Mouse (Mus musculus) intestine, embryonic 16.5 days (tissue): ENCODE results near the gene Umad1. TPM values are rescaled to one million over a fixed set of nuclear protein-coding genes. Genes with fewer than 3 reads are reported as not detected.

Source experiments
- ATAC-seq: fragments of 200-750 bp; cut with Nextera tagmentation; 2 replicates; pipeline ENCODE4 v1.8.0; 2017; ENCODE audit warnings: moderate TSS enrichment, moderate library complexity
- H3K27ac ChIP-seq: fragments of 300-500 bp; sonication (generic); 2 replicates; pipeline ENCODE4 v1.5.1; 2014; ENCODE audit warnings: mild to moderate bottlenecking, low read length
- H3K27me3 ChIP-seq: fragments of 300-500 bp; sonication (generic); replicated peaks from 2 replicates; pipeline ENCODE4 v1.6.1; 2014; ENCODE audit warnings: low read length, control low read depth, mixed read lengths; ENCODE audit not compliant: control insufficient read depth, insufficient read depth
- H3K36me3 ChIP-seq: fragments of 300-500 bp; sonication (generic); 2 replicates; pipeline ENCODE4 v1.6.1; 2014; ENCODE audit warnings: low read length, control low read depth; ENCODE audit not compliant: control insufficient read depth, insufficient read depth
- H3K4me1 ChIP-seq: fragments of 300-500 bp; sonication (generic); 2 replicates; pipeline ENCODE4 v1.6.1; 2014; ENCODE audit warnings: low read length, control low read depth, mixed read lengths; ENCODE audit not compliant: control insufficient read depth, insufficient read depth
- H3K4me2 ChIP-seq: fragments of 300-500 bp; sonication (generic); 2 replicates; pipeline ENCODE4 v1.6.1; 2014; ENCODE audit warnings: low read depth, low read length, control low read depth
- H3K4me3 ChIP-seq: fragments of 300-500 bp; sonication (generic); 2 replicates; pipeline ENCODE4 v1.5.1; 2014; ENCODE audit warnings: mild to moderate bottlenecking, low read length
- H3K9ac ChIP-seq: fragments of 300-500 bp; sonication (generic); 2 replicates; pipeline ENCODE4 v1.6.1; 2014; ENCODE audit warnings: low read depth, low read length
- H3K9me3 ChIP-seq: fragments of 300-500 bp; sonication (generic); 2 replicates; pipeline ENCODE4 v1.6.1; 2016; ENCODE audit warnings: low read length, control low read depth; ENCODE audit not compliant: control insufficient read depth
- WGBS: fragments of 180-500 bp; shearing (Covaris S2); extraction: QIAGEN DNeasy Blood & Tissue Kit; methylation state at CpG from one replicate; pipeline ENCODE4 v1.1.7; 2014; 5-methylcytosine and 5-hydroxymethylcytosine counted together
- polyA plus RNA-seq: library from polyadenylated mRNA; unstranded; fragments of >200 nt; fragmentation: Nextera tagmentation; extraction: Ambion mirVana; gene quantifications from 2 replicates; pipeline ENCODE4 v1.2.1, GENCODE M21; 2015

Umad1 gene
- polyA plus RNA-seq, 1 experiment from 2014 or later: 27.0 TPM

GRCm38 (mm10) chr6:8416802-8417569 lies 157.9 kb downstream of the Umad1 start:
- 0 out of 2 replicates have a peak, but pooled peaks have one; percentile 38 for ATAC-seq
- Histone ChIP-seq H3K27me3 (no peaks in the 10 kb centered on the region), H3K36me3 (no peaks in the 10 kb centered on the region), H3K9me3 (no peaks in the 10 kb centered on the region), H3K4me3 (no peak overlapping the region), H3K4me1 (0 out of 2 replicates have a peak, but pooled peaks cover 3% of the 10 kb centered on the region), H3K9ac (no peak overlapping the region), H3K27ac (no peak overlapping the region), H3K4me2 (no peak overlapping the region)
- WGBS: 58% methylated on average over 8 of the region's 8 CpGs

DNA sequence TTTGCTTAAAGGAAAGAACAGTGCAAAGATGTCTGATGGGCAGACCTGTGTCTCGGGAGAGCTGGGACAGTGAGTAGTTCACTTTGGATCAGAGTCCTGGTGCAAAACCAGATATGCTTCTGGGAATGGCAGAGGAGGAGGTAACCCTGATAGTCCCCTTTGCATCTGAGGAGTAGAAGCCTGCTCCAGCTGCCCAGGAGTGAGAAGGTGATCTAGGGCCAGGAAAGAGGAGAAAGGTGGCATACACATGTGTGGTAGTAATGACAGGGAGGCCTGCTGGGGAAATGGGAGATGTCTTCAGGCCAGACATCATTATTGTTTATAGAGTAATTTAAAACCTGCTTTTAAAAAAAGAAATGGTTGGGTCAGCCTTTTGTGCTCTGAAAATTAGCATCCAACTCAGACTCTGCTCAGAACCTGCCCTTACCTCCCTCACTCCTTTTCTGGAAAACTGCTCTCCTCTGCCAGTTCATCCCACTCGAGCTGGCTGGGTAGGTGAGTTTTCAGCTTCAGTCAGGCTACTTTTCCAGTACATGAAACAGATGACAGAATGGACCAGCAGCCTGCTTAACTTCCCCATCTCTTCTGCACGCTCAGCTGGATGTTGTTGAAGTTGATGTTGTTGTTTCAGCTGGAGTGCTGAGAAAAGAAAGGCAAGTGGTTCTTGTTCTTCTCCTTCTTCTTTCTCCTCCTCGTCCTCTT lies 160.5 kb downstream of the Umad1 start:
- Histone ChIP-seq H3K4me2 (no peak overlapping the region), H3K9me3 (no peaks in the 10 kb centered on the region), H3K4me3 (no peak overlapping the region), H3K36me3 (no peaks in the 10 kb centered on the region), H3K27me3 (no peaks in the 10 kb centered on the region), H3K27ac (no peak overlapping the region), H3K9ac (no peak overlapping the region), H3K4me1 (0 out of 2 replicates have a peak, but pooled peaks cover 3% of the 10 kb centered on the region)
- no peak for ATAC-seq
- 59% methylated on average over 4 of the region's 4 CpGs for WGBS

DNA sequence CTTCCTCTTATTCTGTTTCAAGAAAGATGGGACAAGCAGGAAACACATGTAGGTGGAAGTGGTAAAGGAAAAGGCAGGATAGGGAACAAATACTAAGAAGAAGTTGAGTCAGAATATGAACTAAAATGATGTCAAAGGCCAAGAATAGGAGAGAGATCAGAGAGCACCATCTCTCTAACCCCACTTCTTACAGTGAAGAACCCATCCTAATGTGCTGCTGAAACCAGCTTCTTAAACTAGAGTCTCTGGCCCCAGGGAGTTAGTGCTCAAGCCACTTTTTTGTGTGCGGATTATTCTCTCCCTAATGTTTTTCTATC lies 161.1 kb downstream of the Umad1 start:
- no peak overlapping the region for H3K27ac ChIP-seq
- H3K27me3 ChIP-seq: no peaks in the 10 kb centered on the region
- H3K9me3 ChIP-seq: no peaks in the 10 kb centered on the region
- H3K36me3 ChIP-seq: no peaks in the 10 kb centered on the region
- H3K4me3 ChIP-seq: no peak overlapping the region
- H3K9ac ChIP-seq: no peak overlapping the region
- 96% methylated on average over 1 of the region's 1 CpGs for WGBS
- H3K4me1 ChIP-seq: 0 out of 2 replicates have a peak, but pooled peaks cover 3% of the 10 kb centered on the region
- H3K4me2 ChIP-seq: no peak overlapping the region
- ATAC-seq: no peak

DNA sequence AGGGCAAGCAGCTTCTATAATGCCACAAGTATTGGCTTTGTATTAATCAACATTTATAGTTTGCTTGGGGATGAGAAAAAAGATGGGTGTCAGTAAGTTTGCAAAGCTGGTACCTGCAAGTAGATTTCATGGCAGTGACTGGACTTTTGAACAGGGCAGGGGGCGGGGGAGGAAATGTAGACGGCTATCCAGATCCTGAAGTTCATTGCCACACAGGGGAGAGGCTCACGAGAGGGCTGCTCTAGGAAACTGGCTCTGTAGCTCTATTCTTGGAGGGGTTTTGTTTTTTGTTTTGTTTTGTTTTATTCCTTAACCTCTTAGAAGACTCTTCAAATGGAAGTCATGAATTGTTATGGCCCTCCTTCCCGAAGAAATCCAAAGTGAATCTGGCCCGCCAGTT lies 162.3 kb downstream of the Umad1 start:
- Histone ChIP-seq H3K9me3 (no peaks in the 10 kb centered on the region), H3K27me3 (no peaks in the 10 kb centered on the region), H3K9ac (no peak overlapping the region), H3K4me1 (0 out of 2 replicates have a peak, but pooled peaks cover 3% of the 10 kb centered on the region), H3K4me3 (no peak overlapping the region), H3K4me2 (no peak overlapping the region), H3K27ac (no peak overlapping the region), H3K36me3 (no peaks in the 10 kb centered on the region)
- peak; percentile 72 for ATAC-seq
- 83% methylated on average over 5 of the region's 5 CpGs for WGBS

DNA sequence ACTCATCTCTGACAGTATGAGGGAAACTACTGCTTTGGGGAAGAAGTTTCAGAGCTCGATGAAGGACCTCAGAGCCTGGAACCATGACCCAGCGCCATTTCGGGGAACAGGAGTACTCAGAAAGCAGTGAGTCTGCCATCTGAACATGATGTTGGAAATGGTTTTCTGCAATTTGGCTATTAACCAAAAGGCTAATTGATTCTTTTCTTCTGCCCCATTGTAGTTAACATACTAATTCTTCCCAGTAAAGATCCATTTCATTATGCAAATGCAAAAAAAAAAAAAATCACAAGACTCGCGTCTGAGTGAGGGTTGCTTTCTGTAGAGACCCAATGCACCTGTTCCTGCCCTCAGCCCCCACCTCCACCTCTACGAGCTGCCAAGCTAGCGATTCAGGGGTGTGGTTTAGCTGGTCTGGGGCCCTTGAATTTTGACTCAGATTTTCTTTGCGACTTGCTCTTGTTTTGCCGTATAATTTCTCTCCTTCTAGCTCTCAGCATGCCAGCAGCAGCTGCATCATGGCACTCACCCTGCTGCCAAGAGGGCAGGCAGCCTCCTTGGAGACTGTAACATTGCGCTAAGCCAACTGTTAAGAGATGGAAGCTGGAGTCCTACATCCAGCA lies 163.0 kb downstream of the Umad1 start:
- H3K27ac ChIP-seq: no peak overlapping the region
- no peaks in the 10 kb centered on the region for H3K9me3 ChIP-seq
- H3K4me3 ChIP-seq: no peak overlapping the region
- no peaks in the 10 kb centered on the region for H3K36me3 ChIP-seq
- 80% methylated on average over 10 of the region's 10 CpGs for WGBS
- H3K9ac ChIP-seq: no peak overlapping the region
- H3K4me2 ChIP-seq: no peak overlapping the region
- H3K4me1 ChIP-seq: 0 out of 2 replicates have a peak, but pooled peaks cover 3% of the 10 kb centered on the region
- H3K27me3 ChIP-seq: no peaks in the 10 kb centered on the region
- no peak for ATAC-seq

DNA sequence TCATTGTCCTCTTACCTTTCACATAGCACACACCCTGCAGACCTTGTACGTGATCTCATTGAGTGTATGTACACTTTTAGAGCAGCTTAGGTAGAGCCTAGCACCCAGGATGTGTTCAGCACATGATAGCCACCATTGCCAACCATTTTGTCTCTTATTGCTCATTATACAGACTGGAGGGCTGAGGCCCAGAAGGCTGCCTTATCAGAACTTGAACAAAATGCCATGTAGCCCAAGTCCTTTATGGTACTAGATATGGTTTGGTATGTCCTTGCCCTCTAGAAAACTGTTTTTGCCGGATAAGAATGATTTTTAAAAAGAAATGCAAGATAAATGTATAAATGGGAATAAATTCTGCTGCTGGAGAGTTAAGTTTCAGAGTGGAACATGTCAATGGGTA lies 164.1 kb downstream of the Umad1 start:
- no peaks in the 10 kb centered on the region for H3K27me3 ChIP-seq
- no peak overlapping the region for H3K4me2 ChIP-seq
- no peaks in the 10 kb centered on the region for H3K9me3 ChIP-seq
- H3K36me3 ChIP-seq: no peaks in the 10 kb centered on the region
- 89% methylated on average over 2 of the region's 2 CpGs for WGBS
- H3K4me1 ChIP-seq: 0 out of 2 replicates have a peak, but pooled peaks cover 3% of the 10 kb centered on the region
- no peak overlapping the region for H3K9ac ChIP-seq
- H3K27ac ChIP-seq: no peak overlapping the region
- no peak overlapping the region for H3K4me3 ChIP-seq
- ATAC-seq: no peak

GRCm38 (mm10) chr6:8427692-8428091 lies 168.6 kb downstream of the Umad1 start:
- Histone ChIP-seq H3K4me1 (no peaks in the 10 kb centered on the region), H3K27ac (no peak overlapping the region), H3K4me2 (no peak overlapping the region), H3K9ac (no peak overlapping the region), H3K4me3 (no peak overlapping the region), H3K36me3 (no peaks in the 10 kb centered on the region), H3K27me3 (no peaks in the 10 kb centered on the region), H3K9me3 (no peaks in the 10 kb centered on the region)
- no peak for ATAC-seq
- 66% methylated on average over 5 of the region's 5 CpGs for WGBS

GRCm38 (mm10) chr6:8430610-8431234 lies 171.6 kb downstream of the Umad1 start:
- no peak overlapping the region for H3K27ac ChIP-seq
- H3K9me3 ChIP-seq: no peaks in the 10 kb centered on the region
- H3K9ac ChIP-seq: no peak overlapping the region
- no peak overlapping the region for H3K4me3 ChIP-seq
- H3K36me3 ChIP-seq: no peaks in the 10 kb centered on the region
- no peak for ATAC-seq
- no peaks in the 10 kb centered on the region for H3K27me3 ChIP-seq
- no peak overlapping the region for H3K4me2 ChIP-seq
- WGBS: 88% methylated on average over 9 of the region's 9 CpGs
- no peaks in the 10 kb centered on the region for H3K4me1 ChIP-seq

DNA sequence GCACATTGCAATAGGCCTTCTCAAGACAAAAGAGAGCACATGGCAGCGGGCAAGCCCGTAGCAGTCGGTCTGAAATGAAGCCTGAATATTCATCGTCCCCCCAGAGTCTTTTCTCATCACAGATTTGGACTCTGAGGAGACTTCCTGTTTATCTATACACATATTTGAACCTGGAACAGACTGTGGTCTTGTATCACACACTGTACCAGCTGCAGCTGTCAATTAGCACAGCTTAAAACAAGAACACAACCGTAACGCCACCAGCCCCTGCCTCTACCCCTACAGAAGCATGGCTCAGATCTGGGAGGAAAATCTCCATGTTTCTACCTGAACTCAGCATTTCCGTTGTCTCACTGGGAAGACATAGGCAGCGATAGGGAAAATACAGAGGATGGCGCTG lies 174.1 kb downstream of the Umad1 start:
- H3K9me3 ChIP-seq: no peaks in the 10 kb centered on the region
- ATAC-seq: no peak
- H3K4me1 ChIP-seq: no peaks in the 10 kb centered on the region
- no peak overlapping the region for H3K27ac ChIP-seq
- H3K4me2 ChIP-seq: no peak overlapping the region
- no peak overlapping the region for H3K4me3 ChIP-seq
- 77% methylated on average over 9 of the region's 9 CpGs for WGBS
- no peaks in the 10 kb centered on the region for H3K36me3 ChIP-seq
- H3K27me3 ChIP-seq: no peaks in the 10 kb centered on the region
- no peak overlapping the region for H3K9ac ChIP-seq
